Mouse (Mus musculus): ENCODE results near the gene Rex1bd. TPM values are rescaled to one million over a fixed set of nuclear protein-coding genes. Genes with fewer than 3 reads are reported as not detected.

Rex1bd gene
- total and polyA plus RNA-seq, 2 experiments from 2014 or later, result 140 to 190 TPM

- peak overlapping the region; percentile 56 for H3K4me3 ChIP-seq (ENCODE audit: low read length)
- peak overlapping the region; percentile 63 for H3K4me2 ChIP-seq (ENCODE audit: low read depth, low read length)
- 52% methylated on average over 7 of the region's 7 CpGs for WGBS
- no peak for DNase-seq (ENCODE audit: low spot score)
- peak overlapping the region; percentile 72 for H3K9ac ChIP-seq (replicated peaks; ENCODE audit: low read length)
- no peaks in the 10 kb centered on the region for H3K36me3 ChIP-seq (ENCODE audit: insufficient read depth, low read length)
- H3K27ac ChIP-seq, result 0 out of 2 replicates have a peak overlapping the region, but pooled peaks have one; percentile 60
- TF ChIP-seq CTCF (IDR thresholded peaks at IDR 0.05; ENCODE audit: low read depth), result no peak
- peak; percentile 10; the same call in 1 of the 2 replicates for ATAC-seq
- peaks cover 34% of the 10 kb centered on the region for H3K27me3 ChIP-seq (ENCODE audit: insufficient read depth, low read length)
- no peaks in the 10 kb centered on the region for H3K9me3 ChIP-seq (ENCODE audit: low read length)
- peaks cover 8% of the 10 kb centered on the region; the same call in 1 of the 2 replicates for H3K4me1 ChIP-seq (ENCODE audit: insufficient read depth, low read length)
Observed at GRCm38 (mm10) chr8:70486191-70486681, 20.3 kb downstream of the Rex1bd start.

- H3K27ac ChIP-seq, result no peak overlapping the region
- TF ChIP-seq CTCF (IDR thresholded peaks at IDR 0.05; ENCODE audit: low read depth), result no peak
- WGBS, result 65% methylated on average over 2 of the region's 2 CpGs
- H3K4me1 ChIP-seq (ENCODE audit: insufficient read depth, low read length), result peaks cover under 1% of the 10 kb centered on the region; the same call in 1 of the 2 replicates
- no peak overlapping the region for H3K4me2 ChIP-seq (ENCODE audit: low read depth, low read length)
- no peak overlapping the region for H3K4me3 ChIP-seq (ENCODE audit: low read length)
- no peak overlapping the region for H3K9ac ChIP-seq (replicated peaks; ENCODE audit: low read length)
- H3K36me3 ChIP-seq (ENCODE audit: insufficient read depth, low read length), result no peaks in the 10 kb centered on the region
- no peaks in the 10 kb centered on the region for H3K9me3 ChIP-seq (ENCODE audit: low read length)
- ATAC-seq (no peak), DNase-seq (ENCODE audit: low spot score) (no peak)
- H3K27me3 ChIP-seq (ENCODE audit: insufficient read depth, low read length), result peaks cover 8% of the 10 kb centered on the region
Observed at GRCm38 (mm10) chr8:70482943-70483342, 23.6 kb downstream of the Rex1bd start.

GRCm38 (mm10) chr8:70481908-70482307 lies 24.6 kb downstream of the Rex1bd start:
- H3K27me3 ChIP-seq (ENCODE audit: insufficient read depth, low read length), result peaks cover 8% of the 10 kb centered on the region
- H3K4me1 ChIP-seq (ENCODE audit: insufficient read depth, low read length), result 0 out of 2 replicates have a peak, but pooled peaks cover 6% of the 10 kb centered on the region
- H3K36me3 ChIP-seq (ENCODE audit: insufficient read depth, low read length), result no peaks in the 10 kb centered on the region
- WGBS, result 71% methylated on average over 3 of the region's 3 CpGs
- no peak for TF ChIP-seq CTCF (IDR thresholded peaks at IDR 0.05; ENCODE audit: low read depth)
- no peak overlapping the region for H3K9ac ChIP-seq (replicated peaks; ENCODE audit: low read length)
- no peak for DNase-seq (ENCODE audit: low spot score)
- no peak for ATAC-seq
- no peak overlapping the region for H3K4me2 ChIP-seq (ENCODE audit: low read depth, low read length)
- no peaks in the 10 kb centered on the region for H3K9me3 ChIP-seq (ENCODE audit: low read length)
- H3K27ac ChIP-seq, result no peak overlapping the region
- H3K4me3 ChIP-seq (ENCODE audit: low read length), result no peak overlapping the region

GRCm38 (mm10) chr8:70477269-70477982 lies 29.1 kb downstream of the Rex1bd start:
- no peak for TF ChIP-seq CTCF (IDR thresholded peaks at IDR 0.05; ENCODE audit: low read depth)
- WGBS, result 5% methylated on average over 21 of the region's 21 CpGs

GRCm38 (mm10) chr8:70476333-70477268 lies 30.0 kb downstream of the Rex1bd start, which contains the start of gene Klhl26:
TSS of gene Klhl26 (minus strand) at chr8:70476968.
- H3K27ac ChIP-seq, result peak within 1 kb of the TSS; percentile 43; the same call in 1 of the 2 replicates
- DNase-seq (ENCODE audit: low spot score) (peak; percentile 93), ATAC-seq (peak; percentile 92)
- peak within 1 kb of the TSS; percentile 93 for H3K4me2 ChIP-seq (ENCODE audit: low read depth, low read length)
- under 1% methylated on average over 53 of the region's 53 CpGs for WGBS
- no peaks in the 10 kb centered on the region for H3K9me3 ChIP-seq (ENCODE audit: low read length)
- peaks cover 14% of the 10 kb centered on the region; the same call in 1 of the 2 replicates for H3K4me1 ChIP-seq (ENCODE audit: insufficient read depth, low read length)
- H3K4me3 ChIP-seq (ENCODE audit: low read length), result peak within 1 kb of the TSS; percentile 69
- H3K36me3 ChIP-seq (ENCODE audit: insufficient read depth, low read length), result no peaks in the 10 kb centered on the region
- H3K27me3 ChIP-seq (ENCODE audit: insufficient read depth, low read length), result 0 out of 2 replicates have a peak, but pooled peaks cover 3% of the 10 kb centered on the region
- H3K9ac ChIP-seq (replicated peaks; ENCODE audit: low read length), result peak within 1 kb of the TSS; percentile 81
- TF ChIP-seq CTCF (IDR thresholded peaks at IDR 0.05; ENCODE audit: low read depth), result no peak

More at GRCm38 (mm10) chr8:70477269-70477982, 29.1 kb downstream of the Rex1bd start:
- no peak overlapping the region for H3K27ac ChIP-seq
- H3K36me3 ChIP-seq (ENCODE audit: insufficient read depth, low read length), result no peaks in the 10 kb centered on the region
- H3K9me3 ChIP-seq (ENCODE audit: low read length), result no peaks in the 10 kb centered on the region
- H3K4me1 ChIP-seq (ENCODE audit: insufficient read depth, low read length), result peaks cover 14% of the 10 kb centered on the region; the same call in 1 of the 2 replicates
- DNase-seq (ENCODE audit: low spot score), result no peak
- peak overlapping the region; percentile 93 for H3K4me2 ChIP-seq (ENCODE audit: low read depth, low read length)
- peak overlapping the region; percentile 81 for H3K9ac ChIP-seq (replicated peaks; ENCODE audit: low read length)
- peak; percentile 25 for ATAC-seq
- H3K4me3 ChIP-seq (ENCODE audit: low read length), result peak overlapping the region; percentile 69
- 0 out of 2 replicates have a peak, but pooled peaks cover 3% of the 10 kb centered on the region for H3K27me3 ChIP-seq (ENCODE audit: insufficient read depth, low read length)

- TF ChIP-seq CTCF (IDR thresholded peaks at IDR 0.05; ENCODE audit: low read depth), result no peak
- H3K36me3 ChIP-seq (ENCODE audit: insufficient read depth, low read length), result no peaks in the 10 kb centered on the region
- H3K9me3 ChIP-seq (ENCODE audit: low read length), result no peaks in the 10 kb centered on the region
- H3K27ac ChIP-seq, result no peak overlapping the region
- WGBS, result 91% methylated on average over 7 of the region's 7 CpGs
- H3K4me1 ChIP-seq (ENCODE audit: insufficient read depth, low read length), result peaks cover 20% of the 10 kb centered on the region; the same call in 1 of the 2 replicates
- ATAC-seq (no peak), DNase-seq (ENCODE audit: low spot score) (no peak)
- H3K9ac ChIP-seq (replicated peaks; ENCODE audit: low read length), result no peak overlapping the region
- H3K4me3 ChIP-seq (ENCODE audit: low read length), result no peak overlapping the region
- no peak overlapping the region for H3K4me2 ChIP-seq (ENCODE audit: low read depth, low read length)
- H3K27me3 ChIP-seq (ENCODE audit: insufficient read depth, low read length), result no peaks in the 10 kb centered on the region
Observed at GRCm38 (mm10) chr8:70471856-70472255, 34.7 kb downstream of the Rex1bd start.
